Comparison of ENCODE assay signal across 13 mouse cellular contexts in genomic region chr16:32110951-32111699, GRCm38 (mm10). TPM values are rescaled to one million over a fixed set of nuclear protein-coding genes. Genes with fewer than 3 reads are reported as not detected.
A peak's percentile ranks its signal among the peaks of the same experiment; 100 is the strongest.
DNase-seq lines count a peak whose midpoint lies in the region; ATAC-seq and TF ChIP-seq lines count a peak whose summit lies in the region.
"Had no signal": no experiment of that assay in that cellular context is flagged by ENCODE, and none has a peak within 500 bp of the region (broad histone marks: within the 10 kb centered on the region; RNA-seq: fewer than 3 reads in every experiment).

No protein-coding gene starts in this region.

- 62% methylated on average over 15 of the region's 15 CpGs for WGBS in kidney, postnatal 0 days
- 80% methylated on average over 15 of the region's 15 CpGs for WGBS in macrophage (ENCODE audit: missing documents)

- no peak overlapping the region for H3K4me2 ChIP-seq in kidney, postnatal 0 days (ENCODE audit: low read length)
- H3K4me2 ChIP-seq: hindbrain, embryonic 15.5 days; liver, embryonic 11.5 days; midbrain, embryonic 15.5 days had no signal

- peak; percentile 36; the same call in 1 of the 2 replicates for TF ChIP-seq CTCF in kidney, postnatal 0 days (IDR thresholded peaks at IDR 0.05; ENCODE audit: low read depth)

- ATAC-seq in kidney, postnatal 0 days (replicated peaks; ENCODE audit: low FRiP score, low read depth): no peak
- ATAC-seq: midbrain, embryonic 15.5 days had no signal

- H3K9ac ChIP-seq in kidney, postnatal 0 days (ENCODE audit: low read depth, low read length): no peak overlapping the region
- H3K9ac ChIP-seq: hindbrain, embryonic 15.5 days; midbrain, embryonic 15.5 days had no signal

- peak; percentile 24 for DNase-seq in cerebellum, adult 9-10 months
- DNase-seq in cerebellum, adult 9-11 months: no peak
- peak; percentile 27 for DNase-seq in kidney, postnatal 0 days (ENCODE audit: low spot score)
- no peak for DNase-seq in kidney, postnatal 25 days
- peak; percentile 70 for DNase-seq in CD4-positive helper T cell, adult 2 months (ENCODE audit: low read depth, low spot score)
- DNase-seq in gastrocnemius, postnatal 25 days: no peak
- DNase-seq in urinary bladder, adult 2 months (ENCODE audit: low spot score): no peak
- DNase-seq: layer of hippocampus, adult 9-11 months had no signal

- H3K27ac ChIP-seq in kidney, postnatal 0 days: no peak overlapping the region
- H3K27ac ChIP-seq in macrophage: 0 out of 2 replicates have a peak overlapping the region, but pooled peaks have one; percentile 10
- H3K27ac ChIP-seq: embryonic facial prominence, embryonic 10.5 days; hindbrain, embryonic 15.5 days; midbrain, embryonic 15.5 days had no signal

- H3K79me2 ChIP-seq in macrophage (ENCODE audit: inconsistent target): no peaks in the 10 kb centered on the region

- H3K36me3 ChIP-seq in kidney, postnatal 0 days (ENCODE audit: insufficient read depth, low read length): peaks cover 15% of the 10 kb centered on the region
- H3K36me3 ChIP-seq in macrophage (ENCODE audit: inconsistent target): no peaks in the 10 kb centered on the region

- no peaks in the 10 kb centered on the region for H3K27me3 ChIP-seq in kidney, postnatal 0 days (ENCODE audit: insufficient read depth, low read length)
- H3K27me3 ChIP-seq: hindbrain, embryonic 15.5 days; midbrain, embryonic 15.5 days had no signal

- H3K9me3 ChIP-seq in kidney, postnatal 0 days (replicated peaks; ENCODE audit: low read length): no peaks in the 10 kb centered on the region
- H3K9me3 ChIP-seq: hindbrain, embryonic 15.5 days; midbrain, embryonic 15.5 days had no signal

- H3K4me1 ChIP-seq in kidney, postnatal 0 days (replicated peaks; ENCODE audit: insufficient read depth, low read length): no peaks in the 10 kb centered on the region
- H3K4me1 ChIP-seq: hindbrain, embryonic 15.5 days; midbrain, embryonic 15.5 days had no signal

- H3K4me3 ChIP-seq in kidney, postnatal 0 days (replicated peaks; ENCODE audit: low read depth, low read length): no peak overlapping the region
- H3K4me3 ChIP-seq in macrophage (ENCODE audit: inconsistent target): no peak overlapping the region
- H3K4me3 ChIP-seq: embryonic facial prominence, embryonic 10.5 days; hindbrain, embryonic 15.5 days; midbrain, embryonic 15.5 days had no signal

RNA-seq across cellular contexts. Expression of gene Cep19, which starts 11.5 kb away (rescaled TPM):
- 45.2 and 45.6 TPM in 2 replicates for polyA plus RNA-seq in kidney, postnatal 0 days (2015; fragmentation: Nextera tagmentation; extraction: Ambion mirVana)
- total RNA-seq in macrophage (2018; cell fraction: chromatin; rRNA removed): 1 to 10 TPM in 13 of 26 experiments, under 1 TPM in 6, not detected in 7; 0.25 to 7.9 (median 1.3) TPM
- 10 to 100 TPM in 8 of 26 experiments, 1 to 10 TPM in 18; 3.2 to 12.7 (median 8.2) TPM for total RNA-seq in macrophage (2018; cell fraction: cytosol; rRNA removed)
- 1 to 10 TPM in 21 of 26 experiments, under 1 TPM in 5; 0.69 to 7.5 (median 1.8) TPM for total RNA-seq in macrophage (2018; cell fraction: nucleus; rRNA removed)
- 6.1 to 13.3 TPM (median 8.9 TPM) in 3 replicates for polyA plus RNA-seq in macrophage (2018)
- 1 to 10 TPM; 7.7 to 7.9 TPM for total RNA-seq in gastrocnemius, postnatal 25 days (2021)
- 19.4 and 20.3 TPM in 2 replicates for polyA plus RNA-seq in urinary bladder, adult 2 months (2012; rRNA removed)

RNA-seq across cellular contexts. Expression of gene Pigx, which starts 11.6 kb away (rescaled TPM):
- polyA plus RNA-seq in kidney, postnatal 0 days (2015; fragmentation: Nextera tagmentation; extraction: Ambion mirVana): 129 and 140 TPM in 2 replicates
- total RNA-seq in macrophage (2018; cell fraction: chromatin; rRNA removed): 10 to 100 TPM in 18 of 26 experiments, 1 to 10 TPM in 8; 2.5 to 31.8 (median 16.8) TPM
- 10 to 100 TPM; 21.3 to 34.3 (median 27.7) TPM for total RNA-seq in macrophage (2018; cell fraction: cytosol; rRNA removed)
- 10 to 100 TPM in 25 of 26 experiments, 1 to 10 TPM in 1; 9.8 to 41.6 (median 16.8) TPM for total RNA-seq in macrophage (2018; cell fraction: nucleus; rRNA removed)
- 30.5 to 37.7 TPM (median 33.8 TPM) in 3 replicates for polyA plus RNA-seq in macrophage (2018)
- 10 to 100 TPM; 12.6 to 14.0 TPM for total RNA-seq in gastrocnemius, postnatal 25 days (2021)
- polyA plus RNA-seq in urinary bladder, adult 2 months (2012; rRNA removed): 58.3 and 74.9 TPM in 2 replicates

RNA-seq across cellular contexts. Expression of gene Pak2, which starts 32.0 kb away (rescaled TPM):
- polyA plus RNA-seq in kidney, postnatal 0 days (2015; fragmentation: Nextera tagmentation; extraction: Ambion mirVana): 31.2 and 33.6 TPM in 2 replicates
- total RNA-seq in macrophage (2018; cell fraction: chromatin; rRNA removed): 10 to 100 TPM; 53.5 to 97.8 (median 68.9) TPM
- 100 to 1,000 TPM in 6 of 26 experiments, 10 to 100 TPM in 20; 70.5 to 112 (median 93.3) TPM for total RNA-seq in macrophage (2018; cell fraction: cytosol; rRNA removed)
- total RNA-seq in macrophage (2018; cell fraction: nucleus; rRNA removed): 100 to 1,000 TPM in 7 of 26 experiments, 10 to 100 TPM in 19; 68.7 to 134 (median 81.3) TPM
- 58.5 to 99.5 TPM (median 73.3 TPM) in 3 replicates for polyA plus RNA-seq in macrophage (2018)
- 10 to 100 TPM; 13.8 to 14.7 TPM for total RNA-seq in gastrocnemius, postnatal 25 days (2021)
- polyA plus RNA-seq in urinary bladder, adult 2 months (2012; rRNA removed): 31.4 and 36.0 TPM in 2 replicates

RNA-seq across cellular contexts. Expression of gene Nrros, which starts 54.3 kb away (rescaled TPM):
- polyA plus RNA-seq in kidney, postnatal 0 days (2015; fragmentation: Nextera tagmentation; extraction: Ambion mirVana): 13.9 and 15.3 TPM in 2 replicates
- total RNA-seq in macrophage (2018; cell fraction: chromatin; rRNA removed): 1,000 to 10,000 TPM in 3 of 26 experiments, 100 to 1,000 TPM in 23; 132 to 1,171 (median 355) TPM
- 100 to 1,000 TPM; 175 to 537 (median 329) TPM for total RNA-seq in macrophage (2018; cell fraction: cytosol; rRNA removed)
- 1,000 to 10,000 TPM in 5 of 26 experiments, 100 to 1,000 TPM in 21; 236 to 1,699 (median 464) TPM for total RNA-seq in macrophage (2018; cell fraction: nucleus; rRNA removed)
- polyA plus RNA-seq in macrophage (2018): 133 to 329 TPM (median 277 TPM) in 3 replicates
- total RNA-seq in gastrocnemius, postnatal 25 days (2021): 1 to 10 TPM; 1.9 to 2.5 TPM
- 19.4 TPM in 2 replicates for polyA plus RNA-seq in urinary bladder, adult 2 months (2012; rRNA removed)

Comparison
In these comparisons a context has a peak if more than half of its experiments do, and no peak if none do; other contexts are left out.
1. DNase-seq: peak in cerebellum, adult 9-10 months (single experiment), kidney, postnatal 0 days (single experiment) and CD4-positive helper T cell, adult 2 months (single experiment); none in cerebellum, adult 9-11 months (single experiment), kidney, postnatal 25 days (0 of 2), gastrocnemius, postnatal 25 days (single experiment) and urinary bladder, adult 2 months (single experiment).